Mouse (Mus musculus): ENCODE results near the gene Rsg1.

The Rsg1 gene

DNA sequence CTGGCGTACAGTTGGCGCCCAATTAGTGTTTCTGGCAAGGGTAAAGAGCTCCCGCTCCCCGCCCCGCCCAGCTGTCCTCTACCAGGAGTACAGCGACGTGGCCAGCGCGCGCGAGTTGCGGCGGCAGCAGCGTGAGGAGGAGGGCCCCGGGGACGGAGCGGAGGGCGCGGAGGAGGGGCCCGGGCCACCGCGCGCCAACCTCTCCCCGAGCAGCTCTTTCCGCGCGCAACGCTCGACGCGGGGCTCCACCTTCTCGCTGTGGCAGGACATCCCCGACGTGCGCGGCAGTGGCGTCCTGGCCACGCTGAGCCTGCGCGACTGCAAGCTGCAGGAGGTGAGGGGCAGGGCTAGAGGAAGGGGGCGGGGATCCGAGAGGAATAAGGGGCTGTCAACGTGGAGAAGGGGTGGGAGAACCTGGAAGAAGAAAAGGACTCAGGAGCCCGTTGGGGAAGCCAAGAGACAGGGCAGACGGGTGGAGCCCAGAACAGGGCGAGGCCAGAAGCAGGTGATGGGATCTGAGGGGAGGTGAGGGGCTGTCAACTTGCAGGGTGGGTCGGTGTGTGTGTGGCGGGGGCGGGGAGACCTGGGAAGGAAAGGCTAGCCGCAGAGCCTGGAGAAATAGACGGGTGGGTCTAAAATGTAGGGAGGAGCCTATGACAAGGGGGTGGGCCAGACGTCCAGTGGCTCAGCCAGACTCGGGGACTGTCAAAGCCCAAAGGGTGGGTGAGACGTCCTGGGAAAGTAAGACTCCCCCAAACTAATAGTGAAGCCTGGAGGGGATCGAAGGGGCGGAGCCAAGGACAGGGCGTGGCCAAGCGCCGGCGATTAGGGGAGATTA, 34.2 kb downstream of the Rsg1 start:
- DNase-seq (ENCODE audit: low spot score in 2 of 2), result no peak

DNA sequence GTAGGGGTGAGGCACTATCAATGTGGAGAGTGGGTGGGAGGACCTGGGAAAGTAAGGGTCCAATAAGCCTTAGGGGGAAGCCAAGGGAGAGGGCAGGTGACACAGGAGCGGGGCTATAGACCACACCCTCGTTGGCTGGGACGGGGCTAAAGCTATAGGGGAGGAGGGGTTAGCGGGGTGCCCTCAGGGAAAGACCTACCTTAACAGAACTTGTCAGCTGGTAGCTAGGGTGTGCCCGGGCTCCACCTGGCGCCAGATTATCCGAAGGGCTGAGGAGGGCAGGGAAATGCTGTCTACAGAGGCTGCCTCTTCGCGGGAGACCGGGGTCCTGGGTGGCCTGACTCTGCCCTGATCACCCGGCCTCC, 34.8 kb downstream of the Rsg1 start:
- no peak for DNase-seq (ENCODE audit: low spot score in 2 of 2)

DNA sequence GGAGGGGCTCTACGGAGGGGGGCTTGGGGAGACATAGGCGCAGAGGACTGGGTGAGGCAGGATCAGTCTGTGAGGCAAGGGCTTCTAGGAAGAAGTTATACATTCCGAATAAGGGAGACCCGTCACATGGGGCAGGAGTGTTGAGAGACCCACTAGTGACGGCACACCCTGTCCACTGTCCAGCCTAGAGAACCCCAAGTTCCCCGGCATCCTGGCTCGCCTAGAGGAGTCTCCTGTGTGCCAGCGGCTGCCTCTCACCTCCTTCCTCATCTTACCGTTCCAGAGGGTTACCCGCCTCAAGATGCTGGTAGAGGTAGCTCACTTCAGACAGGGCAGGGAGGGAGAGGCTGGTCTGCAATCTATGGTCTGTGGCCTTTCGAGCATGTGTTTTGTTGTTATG, 35.6 kb downstream of the Rsg1 start:
- no peak for DNase-seq (ENCODE audit: low spot score in 2 of 2)

DNA sequence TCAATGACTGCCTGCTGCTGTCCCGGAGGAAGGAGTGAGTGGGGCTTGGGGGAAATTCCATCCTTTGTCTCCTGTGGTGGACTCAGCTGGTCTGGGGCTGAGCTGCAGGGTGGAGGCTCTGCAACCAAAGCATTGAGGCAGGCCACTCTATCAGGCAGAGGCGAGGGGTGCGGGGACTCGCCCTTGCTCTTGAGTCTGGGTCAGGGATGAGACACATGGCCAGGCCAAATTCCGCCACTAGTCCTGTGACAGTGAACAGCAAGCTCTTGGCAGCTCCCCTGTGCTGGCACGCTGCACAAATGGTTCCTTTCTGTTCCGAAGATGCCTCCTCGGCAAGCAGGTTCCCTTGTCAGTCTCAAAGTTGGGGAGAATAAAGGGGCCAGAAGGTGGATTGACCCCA, 37.3 kb downstream of the Rsg1 start:
- no peak for DNase-seq (ENCODE audit: low spot score in 2 of 2)

DNA sequence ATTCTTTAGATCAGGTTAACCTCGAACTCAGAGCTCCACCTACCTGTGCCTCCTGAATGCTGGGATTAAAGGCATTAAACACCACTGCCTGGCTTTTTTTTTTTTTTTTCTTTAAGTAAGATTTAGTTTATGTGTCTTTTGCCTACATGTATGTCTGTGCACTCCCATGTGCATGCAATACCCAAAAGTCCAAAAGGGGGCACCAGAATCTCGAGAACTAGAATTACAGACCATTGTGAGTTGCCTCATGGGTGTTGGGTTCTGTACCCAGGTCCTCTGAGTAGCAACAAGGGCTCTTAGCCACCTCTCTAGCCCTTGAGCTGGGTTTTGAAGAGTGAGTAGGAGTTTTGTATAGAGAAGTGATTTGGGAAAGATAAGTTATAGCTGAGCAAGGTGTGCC, 38.9 kb downstream of the Rsg1 start:
- no peak for DNase-seq (ENCODE audit: low spot score in 2 of 2)

DNA sequence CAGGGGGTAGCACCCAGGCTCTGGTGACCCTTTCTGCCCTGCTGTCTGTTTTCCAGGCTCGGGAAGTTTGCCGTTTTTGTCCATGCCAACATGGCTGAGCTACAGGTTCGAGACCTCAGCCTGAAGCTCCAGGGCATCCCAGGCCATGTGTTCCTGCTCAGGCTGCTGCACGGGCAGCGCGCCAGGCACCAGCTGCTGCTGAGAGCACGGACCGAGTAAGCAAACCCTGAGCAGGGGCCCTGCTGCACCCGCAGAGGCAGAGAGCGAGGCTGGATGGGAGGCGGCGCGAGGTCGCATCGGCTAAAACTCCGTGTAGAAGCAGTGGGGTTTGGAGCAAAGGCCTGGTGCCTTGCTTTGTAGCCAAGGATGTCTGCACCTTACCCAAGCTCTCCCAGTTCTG, 40.5 kb downstream of the Rsg1 start:
- DNase-seq (ENCODE audit: low spot score in 2 of 2), result no peak

DNA sequence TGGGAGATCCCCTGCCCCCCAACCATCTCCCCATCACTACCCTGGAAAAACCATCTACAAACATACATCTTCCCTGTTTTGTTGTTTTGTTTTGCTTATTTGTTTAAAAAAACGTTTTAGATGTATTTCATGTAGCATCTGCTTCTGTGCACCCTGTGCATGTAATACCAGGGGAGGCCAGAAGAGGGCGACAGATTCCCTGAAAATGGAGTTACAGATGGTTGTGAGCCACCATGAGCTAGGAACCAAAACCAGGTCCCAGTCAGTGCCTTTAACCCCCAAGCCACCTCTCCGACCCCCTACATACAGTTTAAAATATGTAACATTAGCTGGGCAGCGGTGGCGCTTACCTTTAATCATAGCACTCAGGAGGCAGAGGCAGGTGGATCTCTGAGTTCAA, 43.7 kb downstream of the Rsg1 start:
- no peak for DNase-seq (ENCODE audit: low spot score in 2 of 2)

DNA sequence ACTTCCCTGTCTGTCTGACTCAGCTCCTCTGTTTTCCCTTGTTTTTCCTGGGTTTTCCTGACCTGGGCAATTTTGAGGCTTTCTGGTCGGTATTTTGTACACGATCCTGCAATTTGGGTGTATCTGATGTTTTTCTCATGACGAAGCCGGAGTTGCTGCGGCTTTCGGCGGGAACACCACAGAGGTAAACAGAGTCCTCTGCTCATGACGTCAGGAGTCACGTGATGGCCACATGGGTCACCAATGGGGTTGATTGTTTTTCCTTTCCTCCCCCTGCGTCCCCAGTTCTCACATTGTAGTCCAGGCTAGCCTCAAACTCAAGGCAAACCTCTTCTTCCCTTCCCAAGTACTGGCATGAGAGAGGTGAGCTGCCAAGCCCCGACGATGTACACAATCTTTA, 45.7 kb downstream of the Rsg1 start:
- DNase-seq (ENCODE audit: low spot score in 2 of 2), result no peak

DNA sequence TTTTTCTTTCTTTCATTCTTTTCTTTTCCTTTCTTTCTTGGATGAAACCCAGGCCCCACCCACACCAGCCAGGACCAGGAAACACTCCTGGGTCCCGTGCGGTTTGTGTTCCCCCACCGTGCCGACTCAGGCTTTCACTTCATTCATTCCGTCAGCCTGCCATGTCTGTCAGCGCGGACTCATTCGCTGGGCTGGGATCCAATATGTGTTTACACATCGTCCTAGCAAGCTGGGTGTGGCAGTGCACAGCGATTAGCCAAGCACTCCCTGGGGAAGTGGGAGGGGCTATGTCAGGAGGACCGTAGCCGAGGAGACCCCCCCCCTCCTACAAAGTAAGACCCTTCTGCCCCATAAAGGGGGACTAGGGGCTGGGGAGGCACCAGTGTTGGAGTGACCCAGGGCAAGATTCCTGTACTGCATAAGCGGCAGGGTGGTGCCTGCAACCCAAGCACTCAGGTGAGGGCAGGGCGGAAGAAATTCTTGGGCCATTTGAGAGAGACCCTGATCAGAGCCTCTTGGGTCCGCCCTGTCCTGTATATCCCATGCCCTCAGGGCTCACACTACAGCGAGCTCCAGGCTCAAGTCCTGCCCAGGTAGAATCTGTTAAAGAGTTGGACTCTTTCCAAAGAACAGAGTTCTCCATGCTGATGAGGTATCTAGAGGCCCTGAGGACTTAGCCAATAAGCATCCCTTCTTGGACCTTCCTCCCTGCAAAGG, 46.4 kb downstream of the Rsg1 start:
- DNase-seq (ENCODE audit: low spot score in 2 of 2), result no peak

DNA sequence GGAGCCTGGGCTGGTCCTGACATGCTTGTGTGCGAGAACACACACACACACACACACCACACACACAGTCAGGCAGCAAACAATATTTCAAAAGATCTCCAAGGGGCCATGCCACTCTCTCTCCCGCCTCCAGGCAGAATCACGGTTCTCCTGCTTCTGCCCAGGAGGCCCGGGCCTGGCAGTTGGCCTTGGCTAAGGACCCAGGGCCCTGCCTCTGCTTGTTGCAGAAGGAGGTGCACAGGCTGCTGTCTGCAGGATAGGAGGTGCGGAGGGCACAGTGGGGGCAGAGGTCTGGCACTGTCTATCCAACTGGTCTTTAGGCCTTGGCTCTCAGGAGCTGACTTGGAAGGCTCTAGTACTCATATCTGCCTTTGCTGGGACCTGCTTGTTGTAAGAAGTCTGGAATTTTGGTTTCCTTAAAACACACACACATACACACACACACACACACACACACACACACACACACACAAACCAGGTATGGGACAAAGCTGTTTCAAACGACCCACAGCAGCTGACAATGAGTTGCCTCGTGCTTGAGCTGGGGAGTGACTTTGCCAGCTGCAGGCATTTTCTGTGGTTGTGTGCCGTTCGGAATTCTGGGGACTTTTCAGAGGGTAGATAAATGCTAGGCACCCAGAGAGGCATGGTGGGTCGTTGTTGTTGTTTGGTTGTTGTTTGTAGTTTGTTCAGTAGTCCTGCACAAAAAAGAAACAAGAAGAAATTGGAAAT, 49.3 kb downstream of the Rsg1 start:
- DNase-seq (ENCODE audit: low spot score in 2 of 2), result no peak

DNA sequence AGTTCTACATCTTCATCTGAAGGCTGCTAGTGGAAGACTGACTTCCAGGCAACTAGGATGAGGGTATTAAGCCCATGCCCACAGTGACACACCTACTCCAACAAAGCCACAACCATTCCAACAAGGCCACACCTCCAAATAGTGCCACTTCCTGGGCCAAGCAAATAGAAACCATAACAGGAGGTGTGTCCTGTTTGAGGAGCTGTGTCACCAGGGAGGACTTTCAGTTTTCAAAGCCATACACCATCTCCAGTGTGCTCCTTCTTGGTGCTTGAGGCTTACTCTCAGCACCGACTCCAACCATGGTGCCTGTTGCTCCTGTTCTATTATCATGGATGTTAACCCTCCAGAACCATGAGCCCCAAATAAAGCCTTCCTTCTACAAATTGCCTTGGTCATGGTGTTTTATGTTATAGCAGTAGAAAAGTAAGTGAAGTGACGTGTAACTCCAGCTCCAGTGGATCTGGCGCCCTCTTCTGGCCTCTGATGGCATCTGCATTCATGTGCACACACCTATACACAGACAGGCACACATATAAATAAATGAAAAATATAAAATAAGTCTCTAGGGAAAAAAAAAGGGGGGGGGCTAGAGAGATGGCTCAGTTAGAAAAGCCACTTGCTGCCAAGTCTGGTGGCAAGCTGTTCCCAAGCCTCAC, 52.4 kb downstream of the Rsg1 start:
- DNase-seq (ENCODE audit: low spot score in 2 of 2), result no peak

DNA sequence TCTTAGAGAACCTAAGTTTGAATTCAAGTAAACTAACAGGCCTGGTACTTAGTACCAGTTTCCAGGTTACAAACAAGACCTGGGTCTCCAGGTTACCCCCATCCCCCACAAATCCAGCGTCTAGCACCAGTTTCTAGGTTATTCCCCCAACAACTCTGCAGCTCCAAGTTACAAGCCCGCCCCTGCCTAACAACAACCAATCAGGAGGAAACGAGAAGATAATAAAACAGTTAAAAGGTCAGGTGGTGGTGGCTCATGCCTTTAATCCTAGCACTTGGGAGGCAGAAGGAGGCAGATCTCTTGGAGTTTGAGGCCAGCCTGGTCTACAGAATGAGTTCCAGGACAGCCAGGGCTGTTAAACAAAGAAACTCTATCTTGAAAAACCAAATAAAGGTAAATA, 53.5 kb downstream of the Rsg1 start:
- DNase-seq (ENCODE audit: low spot score in 2 of 2), result no peak

DNA sequence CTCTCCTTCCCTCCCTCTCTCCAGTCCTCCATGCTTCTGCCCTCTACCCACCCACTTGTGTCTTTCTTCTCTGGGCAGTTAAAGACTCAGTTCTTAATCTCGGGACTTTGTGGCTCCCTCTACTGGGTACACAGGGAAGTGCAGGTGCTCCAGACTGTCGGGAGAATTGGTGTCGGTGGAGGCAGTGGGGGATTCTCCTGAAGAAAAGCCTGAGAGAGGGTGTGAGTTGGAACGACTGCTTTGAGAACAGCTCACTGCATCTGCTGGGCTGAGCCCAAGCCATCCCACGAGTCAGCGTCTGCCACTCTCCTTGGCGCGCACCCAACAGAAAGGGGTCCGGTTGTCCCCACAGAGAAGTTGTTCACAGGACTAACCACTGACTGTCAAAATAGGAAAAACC, 54.1 kb downstream of the Rsg1 start:
- DNase-seq (ENCODE audit: low spot score in 2 of 2), result peak; percentile 56 to 74

DNA sequence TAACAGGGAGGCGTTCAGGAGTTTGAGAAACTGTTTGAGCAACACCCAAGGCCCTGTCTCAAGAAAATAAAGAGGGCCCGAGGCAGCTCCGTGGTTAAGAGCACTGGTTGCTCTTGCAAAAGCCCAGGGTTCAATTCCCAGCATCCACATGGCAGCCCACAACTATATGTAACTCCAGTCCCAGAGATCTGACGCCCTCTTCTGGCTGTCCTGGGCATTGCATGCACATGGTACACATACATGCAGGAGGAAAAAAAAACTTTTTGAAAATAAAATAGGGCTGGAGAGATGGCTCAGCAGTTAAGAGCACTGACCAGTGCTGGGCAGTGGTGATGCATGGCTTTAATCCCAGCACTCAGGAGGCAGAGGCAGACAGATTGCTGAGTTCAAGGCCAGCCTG, 54.6 kb downstream of the Rsg1 start:
- no peak for DNase-seq (ENCODE audit: low spot score in 2 of 2)

DNA sequence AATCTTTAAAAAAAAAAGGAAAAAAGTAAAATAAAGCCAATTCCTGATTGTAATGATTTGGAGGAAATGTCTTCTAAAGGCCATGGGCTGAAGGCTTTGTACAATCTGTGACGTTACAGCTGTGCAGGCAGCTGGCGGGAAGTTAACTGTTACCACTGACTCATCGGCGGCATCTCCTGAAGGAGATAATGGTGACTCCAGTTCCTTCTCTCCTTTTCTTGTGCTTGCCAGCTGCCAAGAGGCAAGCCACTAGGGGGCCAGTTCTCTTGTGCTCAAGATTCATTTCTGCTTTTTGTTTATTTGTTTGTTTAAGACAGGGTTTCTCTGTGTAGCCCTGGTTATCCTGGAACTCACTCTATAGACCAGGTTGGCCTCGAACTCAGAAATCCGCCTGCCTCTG, 55.3 kb downstream of the Rsg1 start:
- no peak for DNase-seq (ENCODE audit: low spot score in 2 of 2)

DNA sequence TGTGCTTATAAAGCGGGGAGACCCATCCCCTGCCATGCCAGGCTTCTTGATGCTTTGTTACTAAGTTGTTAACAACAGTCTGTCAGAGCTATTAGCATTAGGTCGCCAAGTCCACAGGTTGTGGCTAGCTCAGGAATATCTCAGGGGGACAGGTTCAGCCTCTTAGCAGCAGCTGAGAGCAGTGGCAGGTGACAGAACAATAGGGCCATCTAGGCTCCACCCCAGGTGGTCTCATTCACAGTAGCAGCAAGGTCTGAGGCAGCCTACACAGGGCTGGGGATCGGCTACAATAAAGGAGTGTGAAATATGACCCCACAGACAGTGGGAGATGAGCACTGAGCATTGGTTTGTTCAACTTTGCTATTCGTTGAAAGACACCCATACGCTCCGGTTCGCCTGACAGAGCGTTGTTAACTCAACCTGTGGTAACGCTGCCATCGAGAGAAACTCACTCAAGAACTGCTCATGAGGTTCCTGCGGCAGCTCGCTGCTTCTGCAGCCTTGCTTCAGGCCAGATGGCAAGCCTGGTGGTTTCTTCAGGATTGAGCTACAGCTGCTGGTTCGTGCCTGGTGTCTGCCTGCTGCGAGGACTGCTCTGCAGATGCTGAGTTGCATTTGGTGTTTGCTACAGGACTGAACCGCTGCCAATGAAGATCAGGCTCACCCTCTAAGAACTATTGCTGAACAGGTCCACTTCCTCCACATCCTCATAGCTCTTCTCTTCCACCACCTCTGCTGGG, 56.6 kb downstream of the Rsg1 start:
- DNase-seq (ENCODE audit: low spot score in 2 of 2), result no peak

DNA sequence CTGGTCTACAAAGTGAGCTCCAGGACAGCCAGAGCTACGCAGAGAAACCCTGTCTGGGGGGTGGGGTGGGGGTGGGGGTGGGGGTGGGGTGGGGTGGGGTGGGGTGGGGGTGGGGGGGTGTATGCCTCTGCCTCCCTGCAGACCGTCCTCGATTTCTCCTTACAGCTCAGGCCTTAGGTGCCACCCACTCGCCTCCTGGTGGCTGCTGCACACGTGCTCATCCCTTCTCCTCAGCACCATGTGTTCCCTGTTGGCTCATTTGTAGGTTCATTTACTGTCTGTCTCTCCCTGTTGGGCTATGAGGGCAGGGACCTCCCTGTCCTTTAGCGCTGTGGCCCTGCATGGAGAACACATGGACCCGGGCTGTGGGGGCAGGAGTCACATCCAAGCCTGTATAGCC, 57.5 kb downstream of the Rsg1 start:
- no peak for DNase-seq (ENCODE audit: low spot score in 2 of 2)

DNA sequence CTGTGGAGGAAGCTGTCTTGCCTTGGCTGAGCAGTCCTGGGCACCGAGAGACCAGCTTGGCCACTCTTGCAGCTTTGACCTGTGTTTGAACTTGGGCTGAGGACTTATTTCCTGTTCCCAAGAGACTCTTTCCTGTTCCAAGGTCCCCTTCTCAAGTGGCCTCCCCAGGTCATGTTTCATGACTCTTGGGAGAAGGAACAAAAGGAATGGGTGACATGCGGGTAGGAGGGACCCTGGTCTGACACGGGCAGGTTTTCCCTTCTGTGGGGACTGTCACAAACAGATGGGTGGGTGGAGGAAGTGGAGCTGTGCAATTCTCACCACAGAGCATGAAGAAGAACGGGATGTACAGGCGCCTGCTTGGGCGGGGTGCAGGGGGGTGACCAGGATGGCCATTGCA, 58.0 kb downstream of the Rsg1 start:
- no peak for DNase-seq (ENCODE audit: low spot score in 2 of 2)

DNA sequence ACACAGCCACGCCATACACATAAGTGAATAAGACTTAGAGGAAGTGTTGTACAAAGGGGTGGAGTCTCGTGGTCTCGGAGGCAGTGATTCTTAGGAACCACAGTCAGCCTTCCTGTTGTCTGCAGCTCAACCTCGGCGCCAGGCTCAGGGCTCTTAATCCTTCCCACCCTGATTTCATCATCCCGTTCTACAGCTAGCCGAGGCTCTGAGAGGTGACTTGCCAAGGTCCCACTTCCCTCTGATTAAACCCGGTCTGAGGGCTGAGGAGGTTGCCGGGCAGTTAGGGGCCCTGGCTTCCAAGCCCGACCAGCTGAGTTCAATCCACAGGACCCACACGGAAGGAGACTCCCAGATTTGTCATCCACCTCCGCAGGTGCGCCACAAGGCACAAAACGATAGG, 59.1 kb downstream of the Rsg1 start:
- no peak for DNase-seq (ENCODE audit: low spot score in 2 of 2)

DNA sequence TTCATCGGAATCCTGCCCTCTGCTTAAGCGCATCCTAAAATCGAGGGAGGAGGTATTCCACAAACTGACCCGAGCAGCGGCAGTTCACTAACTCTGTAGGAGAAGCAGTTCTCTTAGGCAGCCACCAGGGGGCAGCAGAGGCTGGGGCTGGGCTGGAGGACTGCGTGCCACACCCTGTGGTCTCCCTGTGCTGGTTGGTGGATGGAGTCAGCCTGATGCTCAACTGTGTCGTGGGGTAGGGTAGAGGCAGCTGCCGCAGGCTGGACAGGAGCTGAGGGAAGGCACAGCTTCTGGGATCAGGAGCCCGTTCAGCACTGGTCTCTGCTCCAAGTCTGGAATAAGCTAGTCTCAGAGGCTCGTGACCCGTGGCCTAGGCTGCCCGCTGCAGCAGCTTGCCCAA, 59.5 kb downstream of the Rsg1 start:
- peak; percentile 51 to 75 for DNase-seq (ENCODE audit: low spot score in 2 of 2)

DNA sequence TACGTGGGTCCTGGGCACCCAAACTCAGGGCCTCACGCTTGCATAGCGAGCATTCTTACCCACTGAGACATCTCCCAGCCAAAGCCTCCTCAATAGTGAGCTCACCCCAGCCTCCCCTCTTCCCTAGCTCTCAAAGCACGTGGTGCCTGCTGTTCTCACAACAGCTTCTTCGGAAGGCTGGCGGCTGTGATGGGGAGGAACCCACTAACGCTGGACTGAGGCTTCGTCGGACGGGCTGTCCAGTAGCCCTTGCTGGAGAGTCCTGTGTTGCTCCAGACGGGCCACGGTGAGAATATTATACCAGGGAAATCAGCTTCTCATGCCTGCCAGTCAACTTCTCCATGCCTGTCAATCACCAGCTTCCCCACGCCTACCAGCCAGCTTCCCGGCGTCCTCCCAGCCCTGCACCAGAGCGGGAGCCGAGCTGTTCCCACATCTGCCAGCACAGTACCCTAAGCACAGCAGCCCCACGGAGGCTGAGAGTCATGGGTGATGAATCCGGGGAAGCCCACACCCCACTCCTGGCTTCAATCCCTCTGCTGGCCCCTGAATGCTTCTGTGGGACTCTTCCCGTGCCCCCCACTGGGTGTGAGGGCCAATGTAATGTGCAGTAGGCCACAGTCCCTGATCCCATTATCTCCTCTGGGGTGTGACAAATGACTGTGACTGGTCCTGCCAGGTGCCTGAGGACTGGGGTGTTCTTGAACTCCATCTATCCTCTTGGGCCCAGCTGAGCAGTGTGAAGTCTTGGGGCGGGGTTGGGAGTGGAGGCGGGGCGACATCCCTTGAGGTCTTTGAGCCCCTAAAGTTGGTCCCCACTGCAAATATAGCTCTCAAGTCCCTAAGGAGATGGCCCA, 61.0 kb downstream of the Rsg1 start:
- DNase-seq (ENCODE audit: low spot score in 2 of 2), result no peak

Measured in frontal cortex, postnatal 14 days (tissue).